Mouse (Mus musculus) hindbrain, postnatal 0 days (tissue): Measurements from ENCODE around the gene Cd63. TPM values are rescaled to one million over a fixed set of nuclear protein-coding genes. Genes with fewer than 3 reads are reported as not detected.

Experiments
- ATAC-seq: fragments of 200-750 bp; cut with Nextera tagmentation; 2 replicates; pipeline ENCODE4 v1.8.0; 2017; ENCODE audit warnings: mild to moderate bottlenecking, moderate TSS enrichment, moderate library complexity
- DNase-seq: peaks from one replicate; pipeline ENCODE4 v3.0.0-alpha.2; 2015; ENCODE audit warnings: low spot score
- H3K27ac ChIP-seq: fragments of 300-500 bp; sonication (generic); 2 replicates; pipeline ENCODE4 v1.5.1; 2014; ENCODE audit warnings: mild to moderate bottlenecking
- H3K27me3 ChIP-seq: fragments of 300-500 bp; sonication (generic); 2 replicates; pipeline ENCODE4 v1.6.1; 2014; ENCODE audit warnings: low read length, mixed read lengths; ENCODE audit not compliant: insufficient read depth
- H3K36me3 ChIP-seq: fragments of 300-500 bp; sonication (generic); 2 replicates; pipeline ENCODE4 v1.6.1; 2014; ENCODE audit warnings: low read length, mixed read lengths; ENCODE audit not compliant: insufficient read depth
- H3K4me1 ChIP-seq: fragments of 300-500 bp; sonication (generic); 2 replicates; pipeline ENCODE4 v1.6.1; 2014; ENCODE audit warnings: antibody characterized with exemption, low read length, mixed read lengths; ENCODE audit not compliant: insufficient read depth
- H3K4me2 ChIP-seq: fragments of 300-500 bp; sonication (generic); 2 replicates; pipeline ENCODE4 v1.6.1; 2014; ENCODE audit warnings: low read depth, mild to moderate bottlenecking, low read length, moderate library complexity, mixed read lengths
- H3K4me3 ChIP-seq: fragments of 300-500 bp; sonication (generic); 2 replicates; pipeline ENCODE4 v1.5.1; 2014; ENCODE audit warnings: low read length
- H3K9ac ChIP-seq: fragments of 300-500 bp; sonication (generic); replicated peaks from 2 replicates; pipeline ENCODE4 v1.6.1; 2014; ENCODE audit warnings: mild to moderate bottlenecking, low read length, moderate library complexity, mixed read lengths
- H3K9me3 ChIP-seq: fragments of 300-500 bp; sonication (generic); 2 replicates; pipeline ENCODE4 v1.6.1; 2016; ENCODE audit warnings: low read length, mixed read lengths
- CTCF ChIP-seq: IDR thresholded peaks from 2 replicates; pipeline ENCODE4 v1.5.1; 2016; ENCODE audit warnings: antibody characterized with exemption, control low read depth, low read depth
- WGBS: fragments of 180-500 bp; shearing (Covaris S2); extraction: QIAGEN DNeasy Blood & Tissue Kit; methylation state at CpG from one replicate; pipeline ENCODE4 v1.1.7; 2014; 5-methylcytosine and 5-hydroxymethylcytosine counted together
- polyA plus RNA-seq: library from polyadenylated mRNA; unstranded; fragments of >200 nt; fragmentation: Nextera tagmentation; extraction: Ambion mirVana; gene quantifications from 2 replicates; pipeline ENCODE4 v1.2.1, GENCODE M21; 2015
- total RNA-seq: library from RNA; depleted of rRNA; stranded (reverse); fragments of >200 nt; gene quantifications from 2 replicates; pipeline ENCODE4 v1.2.3, GENCODE M21; 2014

Gene Cd63
- total and polyA plus RNA-seq, 2 experiments from 2014 or later, result 35.2 to 417 TPM

GRCm38 (mm10) chr10:128917400-128917799, 16.6 kb downstream of the Cd63 start:
- Histone ChIP-seq H3K4me1 (peaks cover 13% of the 10 kb centered on the region), H3K9ac (0 out of 2 replicates have a peak overlapping the region, but pooled peaks have one; percentile 18), H3K4me2 (no peak overlapping the region), H3K27ac (peak overlapping the region; percentile 89; the same call in 1 of the 2 replicates), H3K27me3 (no peaks in the 10 kb centered on the region), H3K9me3 (no peaks in the 10 kb centered on the region), H3K4me3 (no peak overlapping the region), H3K36me3 (no peaks in the 10 kb centered on the region; the same call in 1 of the 2 replicates)
- ATAC-seq (no peak), DNase-seq (no peak)
- no peak for TF ChIP-seq CTCF
- WGBS, result 71% methylated on average over 6 of the region's 6 CpGs

GRCm38 (mm10) chr10:128918246-128918645, 17.5 kb downstream of the Cd63 start:
- TF ChIP-seq CTCF, result peak; percentile 11; the same call in 1 of the 2 replicates
- ATAC-seq (peak; percentile 20), DNase-seq (peak; percentile 78)
- 36% methylated on average over 7 of the region's 7 CpGs for WGBS
- Histone ChIP-seq H3K9ac (no peak overlapping the region; the same call in 1 of the 2 replicates), H3K36me3 (no peaks in the 10 kb centered on the region; the same call in 1 of the 2 replicates), H3K4me2 (peak overlapping the region; percentile 1; the same call in 1 of the 2 replicates), H3K4me1 (peaks cover 16% of the 10 kb centered on the region), H3K27ac (peak overlapping the region; percentile 89), H3K9me3 (no peaks in the 10 kb centered on the region), H3K27me3 (no peaks in the 10 kb centered on the region), H3K4me3 (no peak overlapping the region)

GRCm38 (mm10) chr10:128919203-128919631, 18.4 kb downstream of the Cd63 start:
- Histone ChIP-seq H3K4me3 (no peak overlapping the region), H3K9me3 (no peaks in the 10 kb centered on the region), H3K27me3 (no peaks in the 10 kb centered on the region), H3K4me2 (peak overlapping the region; percentile 1; the same call in 1 of the 2 replicates), H3K4me1 (peaks cover 22% of the 10 kb centered on the region), H3K27ac (peak overlapping the region; percentile 89), H3K36me3 (no peaks in the 10 kb centered on the region; the same call in 1 of the 2 replicates), H3K9ac (no peak overlapping the region; the same call in 1 of the 2 replicates)
- DNase-seq (peak; percentile 73), ATAC-seq (peak; percentile 36)
- 9% methylated on average over 6 of the region's 6 CpGs for WGBS
- TF ChIP-seq CTCF, result no peak

- Histone ChIP-seq H3K9me3 (no peaks in the 10 kb centered on the region), H3K9ac (no peak overlapping the region; the same call in 1 of the 2 replicates), H3K27ac (peak overlapping the region; percentile 89), H3K4me2 (no peak overlapping the region), H3K4me1 (peaks cover 23% of the 10 kb centered on the region), H3K4me3 (no peak overlapping the region), H3K36me3 (no peaks in the 10 kb centered on the region; the same call in 1 of the 2 replicates), H3K27me3 (no peaks in the 10 kb centered on the region)
- 75% methylated on average over 7 of the region's 7 CpGs for WGBS
- no peak for DNase-seq
- no peak for ATAC-seq
- TF ChIP-seq CTCF, result no peak
Observed at GRCm38 (mm10) chr10:128919966-128920365, 19.2 kb downstream of the Cd63 start.

- Histone ChIP-seq H3K4me1 (peaks cover 23% of the 10 kb centered on the region), H3K27ac (peak overlapping the region; percentile 95)
Observed at GRCm38 (mm10) chr10:128920736-128921161, 20.0 kb downstream of the Cd63 start.

GRCm38 (mm10) chr10:128921251-128921650, 20.5 kb downstream of the Cd63 start:
- WGBS, result 29% methylated on average over 1 of the region's 1 CpGs
- H3K4me2 ChIP-seq, result peak overlapping the region; percentile 72; the same call in 1 of the 2 replicates
- no peak for ATAC-seq

More at GRCm38 (mm10) chr10:128920736-128921161, 20.0 kb downstream of the Cd63 start:
- no peak for TF ChIP-seq CTCF
- H3K4me2 ChIP-seq, result no peak overlapping the region
- H3K9me3 ChIP-seq, result no peaks in the 10 kb centered on the region
- ATAC-seq, result no peak
- no peaks in the 10 kb centered on the region; the same call in 1 of the 2 replicates for H3K36me3 ChIP-seq
- H3K9ac ChIP-seq, result no peak overlapping the region
- no peak for DNase-seq
- H3K4me3 ChIP-seq, result no peak overlapping the region
- WGBS, result 56% methylated on average over 3 of the region's 3 CpGs
- H3K27me3 ChIP-seq, result no peaks in the 10 kb centered on the region

More at GRCm38 (mm10) chr10:128921251-128921650, 20.5 kb downstream of the Cd63 start:
- H3K36me3 ChIP-seq, result no peaks in the 10 kb centered on the region; the same call in 1 of the 2 replicates
- TF ChIP-seq CTCF, result no peak
- peaks cover 23% of the 10 kb centered on the region for H3K4me1 ChIP-seq
- no peak overlapping the region for H3K4me3 ChIP-seq
- no peak for DNase-seq
- no peak overlapping the region for H3K9ac ChIP-seq
- no peaks in the 10 kb centered on the region for H3K27me3 ChIP-seq
- H3K27ac ChIP-seq, result peak overlapping the region; percentile 95
- no peaks in the 10 kb centered on the region for H3K9me3 ChIP-seq
